Mouse (Mus musculus) lung, adult 18-20 months (tissue): Measurements from ENCODE around the gene Tnnt2.

ENCODE experiments used
- DNase-seq, 2 experiments: peaks; one replicate each; pipeline ENCODE4 v3.0.0; 2022; ENCODE audit warnings: mixed read lengths in 2 of 2

Gene Tnnt2

DNA sequence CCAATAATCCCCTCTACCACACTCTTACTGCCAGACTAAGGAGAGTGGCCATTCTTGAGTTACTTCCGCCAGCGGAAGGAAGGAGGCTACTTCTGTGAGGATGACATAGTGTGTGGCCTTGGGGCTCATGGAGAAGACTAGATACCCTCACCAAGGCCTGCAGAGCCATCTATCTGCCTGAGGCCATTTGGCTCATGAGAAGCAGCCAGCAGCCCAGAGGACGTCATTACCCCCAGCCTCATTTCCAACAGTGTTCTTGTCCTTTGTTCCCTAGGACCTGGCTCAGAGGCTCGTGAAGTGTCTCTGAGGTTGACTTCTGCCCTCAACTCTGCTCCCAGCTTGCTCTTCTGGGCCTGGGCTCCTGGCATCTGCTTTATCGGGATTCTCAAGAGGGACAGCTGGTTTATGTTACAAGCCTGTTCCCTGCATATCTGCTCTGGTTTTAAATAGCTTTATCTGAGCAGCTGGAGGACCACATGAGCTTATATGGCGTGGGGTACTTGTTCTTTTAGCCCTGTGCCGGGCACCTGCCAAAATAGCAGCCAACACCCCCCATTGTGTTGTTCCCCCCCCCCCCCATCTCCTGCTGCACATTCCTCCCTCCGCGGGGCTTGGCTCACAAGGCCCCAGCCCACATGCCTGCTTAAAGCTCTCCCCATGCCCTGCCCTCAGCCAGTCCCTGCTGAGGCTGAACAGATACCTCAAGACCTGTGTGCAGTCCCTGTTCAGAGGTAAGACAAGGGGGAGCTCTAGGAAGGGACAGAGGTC, at the start of gene Tnnt2:
Gene Tnnt2, plus strand, starts transcription at position 639 of the 768 bp plus-strand sequence.
- DNase-seq: no peak

DNA sequence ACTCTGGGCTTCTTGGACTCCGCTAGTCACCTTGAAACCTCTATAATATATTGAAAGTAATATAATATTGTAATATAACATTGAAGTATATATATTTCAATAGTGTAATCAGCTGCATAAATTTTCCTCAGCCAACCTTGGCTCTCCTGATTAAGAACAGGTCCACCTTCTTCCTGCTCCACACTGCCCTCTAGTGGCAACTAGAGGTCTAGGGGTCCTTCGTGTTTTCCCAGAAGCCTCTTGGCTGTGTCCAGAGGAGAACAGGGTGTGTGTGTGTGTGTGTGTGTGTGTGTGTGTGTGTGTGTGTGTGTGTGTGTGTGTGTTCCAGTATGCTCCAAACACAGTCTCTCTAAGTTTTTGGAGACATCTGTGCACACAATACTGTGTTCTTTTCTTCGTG, 48.4 kb upstream of the Tnnt2 start:
- DNase-seq: peak; percentile 71 to 82

DNA sequence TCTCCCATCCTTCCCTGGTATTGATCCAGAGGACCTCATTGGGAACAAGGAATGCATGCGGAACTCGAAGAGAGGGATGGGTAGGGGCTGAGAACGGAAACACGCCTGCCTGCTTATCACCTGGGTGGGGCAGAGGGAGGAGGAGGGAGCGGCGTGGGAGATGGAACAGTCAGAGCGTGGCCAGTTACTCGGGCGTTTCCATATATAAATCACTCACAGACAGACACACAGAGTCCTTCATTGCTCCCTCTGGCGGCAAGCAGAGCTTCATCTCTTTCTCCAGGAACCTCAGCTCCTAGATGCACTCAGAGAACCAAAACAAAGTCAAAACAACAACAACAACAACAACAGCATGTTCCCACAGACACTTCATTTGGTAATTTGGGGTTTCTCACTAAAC, 47.4 kb upstream of the Tnnt2 start:
- DNase-seq: peak; percentile 38 to 56

DNA sequence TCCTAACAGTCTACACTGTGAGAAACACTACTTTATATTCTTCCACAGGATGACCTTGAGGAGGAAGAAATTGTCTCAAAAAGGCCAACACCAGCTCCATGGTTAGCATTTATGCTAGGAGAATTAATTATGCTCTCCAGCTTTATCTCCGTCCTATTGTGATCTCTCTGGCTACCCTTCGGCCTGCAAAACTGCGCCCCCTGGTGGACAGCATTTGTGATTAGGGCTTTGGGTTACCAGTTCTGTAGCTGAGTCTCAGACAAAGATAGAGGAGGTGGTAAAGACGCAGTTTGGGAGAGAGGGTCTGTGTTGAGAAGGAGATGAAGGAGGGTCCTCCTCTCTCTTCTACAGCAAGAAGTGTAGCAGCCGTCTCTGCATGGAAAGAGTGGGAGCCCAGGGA, 46.3 kb upstream of the Tnnt2 start:
- peak; percentile 60 to 69 for DNase-seq

DNA sequence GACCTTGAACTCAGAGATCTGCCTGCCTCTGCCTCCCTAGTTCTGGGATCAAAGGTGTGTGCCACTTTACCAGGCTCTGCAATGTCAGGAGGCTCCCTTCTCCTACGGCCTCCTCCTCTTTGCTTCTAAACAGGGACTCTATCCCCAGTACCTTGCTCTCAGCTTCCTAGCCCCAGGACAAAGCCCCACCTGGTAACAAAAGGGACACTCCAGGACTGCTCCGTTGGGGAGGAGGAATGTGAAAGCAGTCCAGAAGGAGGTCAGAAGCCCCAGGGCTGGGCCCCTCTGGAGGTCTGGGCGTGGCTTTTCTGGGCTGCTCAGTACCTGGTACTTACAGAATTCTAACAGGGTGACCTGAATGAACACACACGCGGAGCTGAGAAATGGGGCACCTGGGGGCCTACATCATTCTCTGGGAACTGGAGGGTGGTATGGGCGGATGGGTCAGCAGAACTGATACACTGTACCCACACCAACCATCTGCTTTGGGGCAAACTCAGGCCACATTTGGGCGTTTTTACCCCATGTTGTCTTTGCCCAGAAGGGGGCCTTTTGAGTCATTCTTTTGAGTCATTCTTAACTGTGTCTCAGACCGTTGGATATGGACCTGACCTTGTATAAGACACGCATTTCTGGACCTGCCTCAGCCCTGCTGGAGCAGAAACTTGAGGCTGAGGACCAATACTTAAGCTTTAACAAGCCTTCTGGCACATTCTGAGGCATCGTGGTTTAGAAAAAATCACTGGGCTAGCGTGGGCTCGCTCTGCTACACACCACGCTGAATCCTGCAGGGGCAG, 43.8 kb upstream of the Tnnt2 start:
- no peak for DNase-seq

DNA sequence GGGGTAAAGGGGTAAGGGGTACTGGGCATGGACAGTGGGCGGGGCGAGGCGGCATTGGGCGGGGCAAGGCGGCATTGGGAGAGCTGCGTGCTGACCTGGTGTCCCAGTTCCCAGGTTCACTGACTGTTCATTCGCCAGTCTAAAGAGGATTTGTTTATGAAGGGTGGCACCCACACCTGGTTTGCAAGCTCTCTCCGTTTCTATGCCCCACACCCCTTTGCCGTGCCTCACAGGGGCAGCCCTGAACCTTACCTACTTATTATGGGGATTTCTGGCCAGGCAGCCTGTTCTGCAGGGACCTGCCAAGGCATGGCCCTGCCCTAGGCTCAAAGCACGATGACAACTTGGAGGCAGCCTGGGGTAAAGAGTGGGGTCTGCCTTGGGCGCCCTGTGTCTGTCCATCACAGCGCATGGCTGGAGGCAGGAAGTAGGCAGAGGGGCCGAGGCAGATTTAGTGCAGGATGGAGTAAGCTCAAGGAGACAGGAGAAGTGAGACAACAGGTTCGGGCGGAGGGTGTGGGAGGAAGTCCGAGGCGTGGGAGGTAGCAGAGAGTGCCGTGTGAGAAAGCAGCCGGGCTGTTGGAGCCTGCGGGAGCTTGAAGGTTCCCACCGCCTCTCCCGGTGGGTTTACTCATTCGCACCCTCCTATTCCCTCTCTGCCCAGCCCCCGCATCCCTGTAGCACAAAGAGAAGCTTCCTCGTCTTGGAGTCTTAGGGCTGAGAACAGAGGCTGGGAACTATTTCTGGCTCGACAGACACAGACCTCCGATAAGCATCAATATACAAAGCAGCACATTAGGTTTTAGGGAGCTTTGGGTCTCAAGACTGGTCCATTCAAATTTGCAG, 42.6 kb upstream of the Tnnt2 start:
- DNase-seq: peak; percentile 49 to 57

DNA sequence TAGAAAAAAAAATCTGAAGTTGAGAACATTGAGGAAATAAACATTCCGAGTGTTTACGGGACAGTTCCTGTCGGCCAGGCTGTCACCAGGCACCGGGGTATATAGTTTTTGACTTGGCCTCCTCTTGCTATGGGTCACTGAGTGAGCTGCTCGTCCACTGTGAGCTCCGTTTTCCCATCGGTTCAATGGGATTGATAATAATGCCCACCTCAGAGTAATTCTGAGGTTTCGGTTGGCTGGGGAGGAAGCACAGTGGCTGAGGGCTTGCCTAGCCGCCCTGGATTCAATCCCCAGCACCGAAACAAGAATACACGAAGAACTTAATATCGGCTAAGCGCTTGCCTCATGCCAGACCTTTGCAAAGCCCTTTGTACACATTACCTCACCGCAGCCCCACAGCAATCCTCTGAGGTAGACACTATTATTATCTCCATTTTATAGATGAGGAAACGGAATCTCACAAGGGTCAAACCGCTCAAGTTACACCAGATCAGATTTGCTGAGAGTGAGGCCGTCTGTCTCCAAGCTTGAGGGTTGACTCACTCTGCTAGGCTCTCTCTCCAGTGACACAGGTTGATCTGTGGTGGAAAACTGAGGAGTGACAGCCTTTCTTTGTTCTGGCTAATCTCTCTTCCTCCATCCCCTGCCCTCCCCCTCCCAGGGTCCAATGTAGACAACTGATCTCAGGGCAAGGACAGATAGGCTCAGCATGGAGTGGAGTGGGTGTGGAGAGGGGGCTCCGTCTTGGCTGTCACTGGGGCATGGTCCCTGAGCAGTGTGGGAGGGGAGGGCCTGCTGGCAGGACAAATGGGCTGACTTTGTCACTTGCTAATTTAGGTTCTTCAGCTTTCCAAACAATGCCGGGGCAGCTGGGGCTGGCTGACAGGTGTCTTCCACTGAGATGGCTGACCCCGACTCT, 41.7 kb upstream of the Tnnt2 start:
- peak; percentile 18 to 35 for DNase-seq

DNA sequence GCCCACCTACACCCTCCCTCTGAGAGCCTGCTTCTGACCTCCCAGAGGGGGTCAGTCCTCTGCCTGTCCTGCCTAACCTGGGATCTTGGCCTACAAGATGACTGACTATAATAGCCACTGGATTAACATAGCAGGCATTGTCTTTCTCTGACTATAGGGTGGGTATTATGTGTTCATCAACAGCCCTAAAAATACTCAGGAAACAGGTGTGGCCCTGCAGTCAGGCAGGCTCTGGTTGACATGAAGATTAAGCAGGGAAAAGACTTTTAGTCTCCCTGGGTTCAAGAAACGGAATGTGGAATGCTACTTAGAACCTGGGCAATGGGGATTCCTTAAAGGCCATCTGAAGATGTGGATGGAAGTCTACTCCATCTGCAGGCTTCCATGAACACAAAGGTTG, 37.7 kb upstream of the Tnnt2 start:
- DNase-seq: no peak

DNA sequence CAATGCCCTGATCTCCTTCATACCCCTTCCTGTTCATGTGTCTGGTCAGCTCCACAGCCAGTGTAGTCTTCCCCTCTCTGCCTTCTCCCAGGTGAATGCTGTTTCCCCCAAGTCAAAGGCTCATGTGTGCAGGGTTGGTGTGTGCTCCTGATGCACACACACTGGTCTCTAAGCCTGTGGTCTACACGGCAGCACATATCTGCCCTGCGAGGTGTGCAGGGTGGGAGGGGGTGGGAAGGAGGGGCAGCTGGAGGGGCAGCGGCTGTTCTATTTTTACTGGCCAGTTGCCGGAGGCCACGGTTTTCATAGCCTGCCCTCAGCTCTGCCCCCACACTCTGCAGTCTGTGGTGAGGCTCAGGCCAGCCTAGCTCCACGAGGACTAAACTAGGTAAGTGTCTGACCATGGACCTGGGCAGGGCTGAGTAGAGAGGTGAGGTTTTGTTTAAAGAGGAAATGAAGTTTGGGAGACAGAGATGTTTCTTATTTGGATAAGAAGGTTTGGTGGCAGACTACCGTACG, 37.0 kb upstream of the Tnnt2 start:
- DNase-seq: no peak

DNA sequence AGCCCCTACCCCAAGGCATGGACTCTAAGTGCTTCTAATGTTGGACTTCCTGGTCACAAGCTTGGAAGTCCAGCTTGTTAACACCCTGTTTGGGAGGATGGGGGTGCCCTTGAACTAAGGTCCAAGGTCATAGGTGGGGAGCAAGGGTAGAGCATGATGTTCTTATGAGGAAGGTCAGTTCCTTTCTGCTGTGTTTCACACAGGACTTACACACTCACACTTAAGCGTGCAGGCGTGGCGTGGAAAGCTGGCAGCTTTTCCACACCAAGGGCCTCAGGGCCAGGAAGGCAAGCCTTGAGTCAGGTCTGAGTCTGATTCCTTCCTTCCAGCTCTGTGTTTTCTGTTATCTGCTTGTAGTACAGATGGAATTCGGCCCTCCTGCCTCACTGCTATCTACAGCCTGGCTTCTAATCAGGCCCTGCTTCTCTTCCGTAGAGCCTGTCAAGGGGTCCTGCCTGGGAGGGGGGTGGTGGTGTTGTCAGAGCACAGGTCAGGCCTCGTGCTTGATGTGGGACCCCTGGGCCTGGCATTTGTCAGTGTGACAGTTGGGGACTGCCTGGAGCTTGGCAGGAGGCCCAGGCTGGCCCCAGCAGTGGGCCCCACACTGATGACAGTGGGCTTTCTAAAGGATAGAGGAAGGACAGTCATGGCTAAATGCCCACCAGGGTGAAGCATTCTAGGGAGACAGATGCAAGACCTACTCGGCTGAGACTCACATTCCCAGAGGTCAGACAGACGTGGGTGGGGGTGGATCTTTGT, 35.8 kb upstream of the Tnnt2 start:
- DNase-seq: no peak

DNA sequence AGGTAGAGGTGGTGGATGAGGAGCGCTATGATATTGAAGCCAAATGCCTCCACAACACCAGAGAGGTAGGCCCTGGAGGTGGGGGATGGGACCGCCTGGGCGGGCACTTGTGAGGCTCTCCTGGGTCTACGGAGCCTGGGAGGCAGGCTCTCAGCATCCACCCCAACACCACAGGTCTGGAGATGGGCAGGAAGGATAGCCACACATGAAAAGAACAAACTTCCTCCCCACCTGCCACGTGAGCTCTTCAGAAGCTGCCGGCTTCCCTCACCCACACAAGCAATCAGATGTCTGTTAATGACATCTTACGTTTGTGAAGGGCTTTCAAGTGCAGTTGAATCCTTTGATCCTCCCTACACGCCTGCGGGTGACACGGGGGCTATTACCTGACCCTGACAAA, 28.6 kb upstream of the Tnnt2 start:
- DNase-seq: no peak

DNA sequence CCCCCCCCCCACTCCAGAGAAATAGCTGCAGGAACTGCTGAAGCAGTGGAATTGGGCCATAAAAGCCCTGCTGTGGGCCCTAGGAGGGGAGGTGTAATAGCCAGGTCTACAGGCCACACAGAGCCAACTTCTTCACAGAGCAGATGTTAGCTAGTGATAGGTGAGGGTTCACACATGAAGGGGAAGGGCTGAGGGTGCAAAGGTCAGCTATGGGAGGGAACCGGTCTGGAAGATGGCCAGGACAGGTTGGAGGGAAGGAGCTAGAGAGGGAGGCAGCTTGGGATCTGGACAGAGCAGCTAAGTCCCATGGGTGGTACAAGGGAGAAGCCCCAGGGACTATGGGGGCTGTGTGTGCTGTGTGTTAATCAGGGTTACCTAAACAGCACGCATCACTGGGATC, 26.0 kb upstream of the Tnnt2 start:
- no peak for DNase-seq

DNA sequence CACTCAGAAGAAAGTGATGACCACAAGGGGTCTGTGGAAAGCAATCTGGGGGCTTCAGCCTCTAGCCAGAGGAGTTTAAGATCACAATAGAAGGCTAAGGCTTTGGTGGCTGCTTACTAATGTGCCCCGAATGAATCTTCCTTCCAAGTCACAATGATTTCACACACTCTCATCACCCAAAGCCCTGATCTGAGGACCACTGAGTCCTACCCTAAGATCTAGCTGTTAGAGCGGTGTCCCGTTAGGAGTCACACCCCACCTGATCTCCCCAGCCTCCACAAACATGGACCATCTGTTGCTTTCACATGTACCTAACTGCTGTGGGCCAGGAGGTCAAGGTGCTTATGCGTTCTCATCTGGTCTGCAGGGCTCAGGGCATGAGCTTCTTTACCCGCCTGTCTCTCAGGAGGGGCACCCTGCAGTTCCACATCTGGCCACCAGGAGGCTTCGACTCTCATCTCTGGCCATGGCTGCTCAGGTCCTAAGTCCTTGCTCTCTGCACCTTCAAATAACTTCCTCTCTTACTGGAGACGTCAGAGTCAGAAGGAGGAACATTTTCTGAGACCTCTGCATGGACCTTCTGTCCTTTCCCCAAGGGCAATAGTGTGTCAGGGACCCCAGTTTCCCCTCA, 25.0 kb upstream of the Tnnt2 start:
- peak; percentile 80 to 83 for DNase-seq

DNA sequence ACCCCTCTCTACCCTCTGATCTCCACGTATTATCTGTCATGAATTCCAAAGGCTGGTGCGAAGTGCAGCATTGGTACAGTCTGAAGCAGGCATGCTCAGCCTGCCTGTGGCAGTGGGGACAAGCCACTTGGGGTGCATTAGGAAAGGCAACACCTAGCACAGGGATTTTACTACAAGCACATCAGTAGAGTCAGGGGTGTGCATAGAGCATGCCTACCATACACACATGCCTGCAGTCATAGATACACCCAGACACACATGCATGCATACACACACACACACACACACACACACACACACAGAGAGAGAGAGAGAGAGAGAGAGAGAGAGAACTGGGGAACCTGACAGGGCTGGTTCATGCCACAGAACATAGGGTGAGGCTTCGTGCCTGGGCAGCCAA, 23.9 kb upstream of the Tnnt2 start:
- DNase-seq: no peak

DNA sequence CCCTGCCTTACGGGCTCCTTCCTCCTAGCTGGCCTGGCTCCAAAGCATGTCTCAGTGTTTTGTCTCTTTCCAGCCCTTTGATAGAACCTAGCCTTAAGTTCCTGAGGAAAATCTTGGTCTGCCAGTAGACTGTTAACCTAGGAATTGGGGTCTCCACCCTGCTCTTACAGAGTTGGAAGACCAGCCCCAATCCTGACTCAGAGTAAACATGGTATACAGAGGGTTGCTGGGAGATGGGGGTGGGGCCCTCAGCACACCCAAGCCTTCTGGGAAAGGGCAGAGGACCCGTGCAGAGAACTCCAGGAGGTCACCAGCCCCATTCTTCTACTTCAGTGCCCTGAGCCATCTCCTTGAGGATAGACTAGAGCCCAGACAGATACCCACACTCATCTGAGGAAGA, 23.5 kb upstream of the Tnnt2 start:
- no peak for DNase-seq

DNA sequence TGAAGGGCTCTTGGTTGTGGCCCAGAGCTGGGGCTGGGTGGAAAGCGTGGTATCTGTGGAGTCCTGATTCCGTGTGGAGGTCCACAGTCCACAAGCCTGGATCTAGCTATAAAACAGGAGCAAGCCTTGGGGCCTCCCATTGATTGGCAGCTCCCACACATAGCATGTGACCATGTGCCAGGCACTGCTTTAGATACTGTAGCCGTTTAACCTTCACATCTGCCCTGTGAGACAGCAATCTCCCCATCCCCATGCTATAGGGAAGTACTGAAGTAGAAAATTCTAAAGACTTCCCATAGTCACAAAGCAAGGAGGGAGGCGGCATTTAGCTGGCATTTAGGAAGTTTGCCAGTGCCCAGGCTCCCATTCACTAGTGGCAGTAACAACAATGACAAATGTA, 23.1 kb upstream of the Tnnt2 start:
- DNase-seq: no peak

DNA sequence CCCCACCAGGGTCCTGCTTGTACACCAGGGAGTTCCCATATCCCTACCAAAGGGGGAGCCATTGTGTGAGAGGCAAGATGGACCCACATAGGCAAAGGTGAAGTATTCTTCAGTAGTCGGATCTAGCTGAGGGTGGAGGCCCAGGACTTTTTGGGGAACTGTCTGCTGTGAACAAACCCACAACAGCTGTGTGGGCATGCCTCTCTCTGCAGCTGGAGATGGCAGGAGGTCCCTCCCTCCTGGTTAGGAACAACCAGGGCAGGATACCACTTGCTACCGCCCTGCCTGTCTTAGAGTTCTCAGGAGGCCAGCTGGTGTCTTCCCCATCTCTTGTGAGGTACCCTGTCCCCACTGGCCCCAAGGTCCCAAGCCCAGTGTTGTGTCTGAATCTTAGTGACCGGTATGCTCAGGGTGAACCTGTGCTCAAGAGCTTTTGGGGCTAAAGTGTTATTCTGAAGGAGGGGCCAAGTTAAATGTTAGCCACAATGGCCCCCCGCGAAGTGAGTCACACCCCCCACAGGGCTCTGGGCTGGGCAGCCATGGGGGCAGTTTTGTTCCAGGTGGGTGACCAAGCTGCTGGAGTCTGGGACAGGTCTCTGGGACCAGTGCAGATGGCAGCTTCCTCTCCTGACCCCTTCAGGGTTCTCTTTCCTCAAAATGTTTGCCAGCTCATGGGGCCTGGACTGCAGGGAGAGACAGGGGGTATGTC, 22.3 kb upstream of the Tnnt2 start:
- DNase-seq: no peak

DNA sequence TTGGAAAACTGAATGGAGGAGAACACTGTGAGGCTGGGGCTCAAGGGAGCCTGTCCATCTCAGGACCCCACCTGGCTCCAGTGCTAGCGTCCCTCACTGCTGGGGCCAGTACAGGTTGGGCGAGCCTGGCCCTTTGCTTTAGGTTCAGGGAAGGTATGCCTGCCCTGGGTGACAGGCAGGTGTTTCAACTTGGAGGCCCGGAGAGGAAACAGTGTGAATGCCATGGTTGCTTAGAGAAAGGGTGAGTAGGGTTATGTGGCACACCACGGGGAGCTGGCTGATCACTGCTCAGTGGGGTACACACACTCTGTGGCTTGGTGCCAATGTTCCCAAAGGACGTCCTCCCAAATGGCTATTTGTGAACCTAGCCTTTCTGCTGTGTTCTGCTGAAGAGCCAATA, 21.6 kb upstream of the Tnnt2 start:
- DNase-seq: no peak

DNA sequence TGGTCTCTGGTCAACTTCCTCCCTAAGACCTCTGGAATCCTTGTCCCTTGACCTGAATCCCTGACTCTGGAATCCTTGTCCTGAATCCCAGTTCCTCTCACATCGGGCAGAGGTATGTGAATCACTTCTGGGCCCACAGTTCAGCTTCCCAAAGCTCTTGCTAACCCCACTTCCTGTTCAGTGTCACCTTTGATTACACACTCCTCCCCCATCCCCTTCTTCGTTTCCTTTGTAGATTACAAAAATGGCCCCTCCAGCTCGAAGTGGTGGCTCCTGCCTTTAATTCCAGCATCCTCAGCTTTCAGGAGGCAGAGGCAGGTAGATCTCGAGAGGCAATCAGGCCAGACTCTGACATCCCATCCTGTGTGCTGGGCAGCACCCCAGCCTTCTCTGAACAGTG, 18.6 kb upstream of the Tnnt2 start:
- no peak for DNase-seq

DNA sequence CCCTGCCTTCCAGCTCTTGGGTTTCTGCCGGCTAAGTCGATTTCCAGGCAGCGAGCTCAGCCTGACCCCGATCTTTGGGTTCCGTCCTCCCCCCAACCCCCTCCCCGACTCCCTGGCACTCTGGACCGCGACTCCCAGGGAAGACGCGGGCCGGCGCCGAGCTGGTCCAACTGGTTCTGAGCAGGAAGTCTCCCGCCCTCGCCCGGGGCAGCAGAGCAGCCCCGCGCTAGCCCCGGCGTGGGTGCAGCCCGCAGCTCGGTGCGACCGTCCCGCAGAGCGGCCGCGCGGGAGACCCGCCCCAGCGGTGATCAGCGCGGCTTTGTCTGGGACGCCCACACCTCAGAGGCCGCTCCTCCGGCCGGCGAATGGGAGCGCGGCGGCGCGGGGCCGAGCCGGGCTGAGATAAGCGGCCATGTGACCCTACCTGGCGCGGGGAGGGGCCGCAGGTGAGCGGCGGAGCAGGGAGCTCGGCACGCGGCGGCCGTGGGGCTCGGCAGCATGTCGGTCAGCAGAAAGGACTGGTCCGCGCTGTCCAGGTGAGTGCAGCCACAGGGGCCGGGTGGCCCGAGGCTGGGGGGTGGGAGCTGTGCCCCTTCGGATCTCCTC, 17.6 kb upstream of the Tnnt2 start, which contains the start of gene Lad1:
Gene Lad1, plus strand, starts transcription at position 118 of the 606 bp plus-strand sequence.
- DNase-seq: peak; percentile 69 to 75
